Mouse (Mus musculus): ENCODE measurements around the gene Cd274.

- TF ChIP-seq CTCF (IDR thresholded peaks at IDR 0.05; ENCODE audit: insufficient read depth, low read length) (no peak), POLR2A (IDR thresholded peaks at IDR 0.05; ENCODE audit: borderline replicate concordance, extremely low read depth, low read depth, low read length) (no peak)
Measured at GRCm38 (mm10) chr19:29362173-29362930, 4.9 kb upstream of the Cd274 start.

All from lung, adult 2 months (tissue).